Mouse (Mus musculus): ENCODE measurements around the gene Cdc14a.
"Not testable (repeated sequence)": the region's sequence is repeated elsewhere in the genome, so short reads cannot be mapped to it uniquely, and the experiment has no call there.

- not testable (repeated sequence) for TF ChIP-seq POLR2A, CTCF (IDR thresholded peaks at IDR 0.05; ENCODE audit: extremely low read depth, insufficient read depth, low read length)
Measured at GRCm38 (mm10) chr3:116347571-116347970, 76.3 kb downstream of the Cdc14a start.
